Mouse (Mus musculus) spleen, adult 2 months (tissue): ENCODE data around the gene Pex10. TPM values are rescaled to one million over a fixed set of nuclear protein-coding genes. Genes with fewer than 3 reads are reported as not detected.

Experiments used
- DNase-seq, 2 experiments: peaks; one replicate each; pipeline versions ENCODE4 v3.0.0 to v3.0.0-alpha.2; 2012 to 2021; ENCODE audit warnings: low spot score in 2 of 2, low read depth in 1 of 2
- H3K27ac ChIP-seq: fragments of 200-500 bp; 2 replicates; pipeline ENCODE4 v1.5.1; 2012; ENCODE audit warnings: low read length, inconsistent platforms; ENCODE audit not compliant: insufficient read depth
- H3K27me3 ChIP-seq: fragments of 200-500 bp; 2 replicates; pipeline ENCODE4 v1.6.1; 2012; ENCODE audit warnings: mild to moderate bottlenecking, moderate library complexity, low read length, inconsistent platforms; ENCODE audit not compliant: control insufficient read depth, insufficient read depth
- H3K36me3 ChIP-seq: fragments of 200-500 bp; 2 replicates; pipeline ENCODE4 v1.6.1; 2012; ENCODE audit warnings: mild to moderate bottlenecking, low read length, inconsistent platforms; ENCODE audit not compliant: control insufficient read depth, insufficient read depth
- H3K4me1 ChIP-seq: fragments of 200-500 bp; 2 replicates; pipeline ENCODE4 v1.6.1; 2011; ENCODE audit warnings: inconsistent platforms; ENCODE audit not compliant: control insufficient read depth, insufficient read depth, insufficient read length
- H3K4me3 ChIP-seq: fragments of 200-500 bp; 2 replicates; pipeline ENCODE4 v1.5.1; 2011; ENCODE audit warnings: mild to moderate bottlenecking, inconsistent platforms; ENCODE audit not compliant: insufficient read depth, insufficient read length; ENCODE audit errors: extremely low read depth
- CTCF ChIP-seq: fragments of 200-500 bp; IDR thresholded peaks from 2 replicates; pipeline ENCODE4 v1.5.1; 2011; ENCODE audit warnings: mild to moderate bottlenecking, inconsistent platforms; ENCODE audit not compliant: insufficient read depth, insufficient read length, insufficient replicate concordance; ENCODE audit errors: extremely low read depth
- POLR2A ChIP-seq: fragments of 200-500 bp; IDR thresholded peaks from 2 replicates; pipeline ENCODE4 v1.6.1; 2011; ENCODE audit warnings: low read depth, low read length, inconsistent platforms
- WGBS: fragments of 180-500 bp; shearing (Covaris S2); methylation state at CpG from one replicate; pipeline ENCODE4 v1.1.7; 2018; 5-methylcytosine and 5-hydroxymethylcytosine counted together
- polyA plus RNA-seq: library from polyadenylated mRNA; depleted of rRNA; stranded (reverse); fragments of >200 nt; gene quantifications from 2 replicates; pipeline ENCODE4 v1.2.3, GENCODE M21; 2012

The Pex10 gene
- polyA plus RNA-seq, 1 experiment, result 14.3 TPM

- H3K36me3 ChIP-seq, result no peaks in the 10 kb centered on the region
- no peaks in the 10 kb centered on the region for H3K4me1 ChIP-seq
- DNase-seq, result no peak
- H3K27me3 ChIP-seq, result peaks cover 7% of the 10 kb centered on the region
- H3K4me3 ChIP-seq, result no peak overlapping the region
- WGBS, result 68% methylated on average over 6 of the region's 6 CpGs
- TF ChIP-seq POLR2A (no peak), CTCF (no peak)
- H3K27ac ChIP-seq, result no peak overlapping the region
Measured at GRCm38 (mm10) chr4:155040696-155041095, 26.1 kb upstream of the Pex10 start.

GRCm38 (mm10) chr4:155042606-155043288 is 24.1 kb upstream of the Pex10 start:
- Histone ChIP-seq H3K4me3 (no peak overlapping the region), H3K4me1 (no peaks in the 10 kb centered on the region), H3K27ac (no peak overlapping the region), H3K36me3 (no peaks in the 10 kb centered on the region), H3K27me3 (peaks cover 7% of the 10 kb centered on the region)
- 6% methylated on average over 65 of the region's 65 CpGs for WGBS
- TF ChIP-seq CTCF (no peak), POLR2A (no peak)
- DNase-seq, result no peak

GRCm38 (mm10) chr4:155043289-155043625 is 23.6 kb upstream of the Pex10 start:
- H3K4me3 ChIP-seq, result no peak overlapping the region
- no peaks in the 10 kb centered on the region for H3K36me3 ChIP-seq
- no peak overlapping the region for H3K27ac ChIP-seq
- no peaks in the 10 kb centered on the region for H3K4me1 ChIP-seq
- TF ChIP-seq POLR2A (no peak), CTCF (no peak)
- H3K27me3 ChIP-seq, result peaks cover 7% of the 10 kb centered on the region
- WGBS, result 8% methylated on average over 24 of the region's 25 CpGs
- no peak for DNase-seq

GRCm38 (mm10) chr4:155046636-155047035 is 20.2 kb upstream of the Pex10 start:
- H3K4me3 ChIP-seq, result no peak overlapping the region
- no peaks in the 10 kb centered on the region for H3K36me3 ChIP-seq
- no peak for TF ChIP-seq POLR2A
- TF ChIP-seq CTCF, result no peak
- 90% methylated on average over 14 of the region's 14 CpGs for WGBS
- peaks cover 2% of the 10 kb centered on the region; the same call in 1 of the 2 replicates for H3K4me1 ChIP-seq
- DNase-seq, result no peak
- no peak overlapping the region for H3K27ac ChIP-seq
- peaks cover 7% of the 10 kb centered on the region for H3K27me3 ChIP-seq

GRCm38 (mm10) chr4:155050116-155050515 is 16.7 kb upstream of the Pex10 start:
- TF ChIP-seq POLR2A, result no peak
- H3K4me1 ChIP-seq, result peaks cover 2% of the 10 kb centered on the region; the same call in 1 of the 2 replicates
- no peaks in the 10 kb centered on the region for H3K36me3 ChIP-seq
- H3K27ac ChIP-seq, result peak overlapping the region; percentile 55; the same call in 1 of the 2 replicates
- H3K27me3 ChIP-seq, result no peaks in the 10 kb centered on the region
- WGBS, result 63% methylated on average over 7 of the region's 7 CpGs
- peak; percentile 26 to 36 for DNase-seq
- H3K4me3 ChIP-seq, result no peak overlapping the region

GRCm38 (mm10) chr4:155056724-155057123 is 10.1 kb upstream of the Pex10 start, which contains the start of gene Plch2:
Gene Plch2, minus strand, starts transcription at chr4:155056784.
- TF ChIP-seq CTCF (no peak), POLR2A (no peak)

GRCm38 (mm10) chr4:155058325-155058724 is 8.5 kb upstream of the Pex10 start:
- Histone ChIP-seq H3K4me3 (no peak overlapping the region), H3K4me1 (no peaks in the 10 kb centered on the region), H3K27ac (no peak overlapping the region), H3K36me3 (no peaks in the 10 kb centered on the region), H3K27me3 (no peaks in the 10 kb centered on the region)
- DNase-seq, result no peak
- WGBS, result 50% methylated on average over 10 of the region's 10 CpGs
- TF ChIP-seq CTCF (no peak), POLR2A (no peak)

More at GRCm38 (mm10) chr4:155056724-155057123, 10.1 kb upstream of the Pex10 start, which contains the start of gene Plch2:
- H3K36me3 ChIP-seq, result no peaks in the 10 kb centered on the region
- DNase-seq, result no peak
- H3K27ac ChIP-seq, result no peak within 1 kb of the TSS
- no peaks in the 10 kb centered on the region; the same call in 1 of the 2 replicates for H3K4me1 ChIP-seq
- no peak within 1 kb of the TSS for H3K4me3 ChIP-seq
- H3K27me3 ChIP-seq, result no peaks in the 10 kb centered on the region
- 67% methylated on average over 10 of the region's 10 CpGs for WGBS
